Mouse (Mus musculus) T-helper 2 cell (primary cell): ENCODE data around the gene Xiap.

Experiments used
- in situ Hi-C: fragments of 300-600 bp; cut with MboI, MseI; formaldehyde crosslinking; loops from one replicate; pipeline ENCODE4 v1.15.1; 2025; ENCODE audit warnings: high pct_unique_total_duplicates

The Xiap gene

DNA sequence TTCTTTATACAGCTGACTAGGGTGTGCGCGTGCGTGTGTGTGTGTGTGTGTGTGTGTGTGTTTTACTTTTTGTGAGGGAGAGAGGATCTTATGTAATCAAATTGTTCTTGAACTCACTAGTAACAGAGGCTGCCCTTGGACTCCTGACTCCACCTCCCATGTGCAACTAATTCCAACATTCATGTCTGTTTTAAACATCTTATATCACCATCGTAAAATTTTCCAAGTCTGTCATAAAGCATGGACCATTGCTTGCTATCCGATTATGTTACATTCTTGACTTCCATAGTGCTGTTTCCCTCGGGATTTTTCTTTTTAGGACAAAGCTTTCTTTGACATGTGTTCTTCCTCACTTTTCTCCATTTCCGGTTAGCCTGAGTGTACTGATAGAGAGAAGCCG lies 28.3 kb downstream of the Xiap start:
- in situ Hi-C loops, result no loop called here

GRCm38 (mm10) chrX:42088136-42088535 lies 28.7 kb downstream of the Xiap start:
- in situ Hi-C loops, result no loop called here

GRCm38 (mm10) chrX:42107137-42107536 lies 47.7 kb downstream of the Xiap start:
- in situ Hi-C loops, result no loop called here

DNA sequence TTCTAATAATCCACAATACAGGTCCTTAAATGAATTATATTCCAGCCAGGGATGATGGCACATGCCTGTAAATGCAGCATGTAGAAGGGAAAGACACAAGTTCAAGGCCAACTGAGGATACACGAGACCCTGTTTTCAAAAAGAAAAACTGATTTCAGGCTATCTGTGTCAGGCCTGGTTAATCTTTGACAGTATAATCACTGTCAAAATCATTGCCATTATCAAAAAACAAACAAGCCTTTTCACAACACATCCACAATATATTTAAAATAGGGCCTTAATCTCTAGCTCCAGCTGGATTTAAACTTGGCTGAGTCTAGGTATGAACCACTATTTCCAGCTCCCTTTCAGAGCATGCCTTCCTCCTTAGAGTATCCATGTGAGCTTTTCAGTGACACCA lies 51.1 kb downstream of the Xiap start:
- in situ Hi-C loops, result no loop called here

- in situ Hi-C loops, result no loop called here
Measured at GRCm38 (mm10) chrX:42119442-42120048, 60.1 kb downstream of the Xiap start.

DNA sequence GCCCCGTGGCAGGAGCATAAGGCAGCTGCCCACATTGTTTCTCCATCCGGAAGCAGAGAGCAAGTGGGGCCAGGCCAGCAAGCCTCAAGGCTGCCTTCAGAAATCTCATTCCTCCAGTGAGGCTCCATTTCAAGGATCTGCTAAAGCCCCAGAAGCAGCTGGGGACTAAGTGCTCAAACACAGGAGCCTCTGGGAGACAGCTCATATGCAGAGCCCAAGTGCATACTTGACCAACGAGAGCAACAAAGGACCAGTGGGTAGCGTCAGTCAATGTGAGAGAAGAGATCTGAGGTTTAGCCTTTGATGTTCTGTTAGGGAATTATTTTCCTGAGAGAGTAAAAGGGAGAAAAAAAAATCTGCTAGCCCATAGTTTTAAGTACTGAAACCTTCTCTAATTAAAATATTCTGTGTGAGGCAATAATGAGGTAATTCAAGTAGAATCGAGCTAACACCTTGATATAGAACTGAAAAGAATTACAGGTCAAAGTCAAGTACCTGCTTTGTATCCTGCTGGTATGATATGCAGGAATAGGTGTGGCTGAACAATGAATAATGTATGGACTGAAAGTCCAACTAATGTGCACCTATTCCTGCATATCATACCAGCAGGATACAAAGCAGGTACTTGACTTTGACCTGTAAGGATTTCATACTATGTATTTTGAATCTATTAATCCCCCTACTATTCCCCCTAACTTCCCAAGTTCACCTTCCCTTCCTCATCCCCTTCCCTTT lies 65.7 kb downstream of the Xiap start:
- in situ Hi-C loops, result no loop called here

GRCm38 (mm10) chrX:42139882-42140281 lies 80.4 kb downstream of the Xiap start:
- in situ Hi-C loops, result no loop called here

DNA sequence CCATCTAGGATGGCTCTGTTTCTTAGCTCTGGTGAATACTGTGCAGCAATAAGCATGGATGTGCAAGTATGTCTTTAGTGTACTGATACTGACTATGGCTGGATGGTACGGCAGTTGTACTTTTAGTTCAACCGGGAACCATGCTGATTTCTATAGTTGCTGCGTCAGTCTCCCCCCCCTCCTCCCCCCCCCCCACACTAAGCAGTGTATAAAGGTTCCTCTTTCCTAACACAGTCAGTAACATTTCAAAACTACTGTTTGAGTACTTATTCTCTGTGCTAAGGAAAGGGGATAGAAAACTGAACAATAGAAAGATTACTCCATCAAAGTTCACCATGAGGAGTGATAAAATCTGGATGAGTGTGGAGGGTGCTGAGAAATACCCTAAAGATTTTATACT lies 83.1 kb downstream of the Xiap start:
- in situ Hi-C loops, result no loop called here

DNA sequence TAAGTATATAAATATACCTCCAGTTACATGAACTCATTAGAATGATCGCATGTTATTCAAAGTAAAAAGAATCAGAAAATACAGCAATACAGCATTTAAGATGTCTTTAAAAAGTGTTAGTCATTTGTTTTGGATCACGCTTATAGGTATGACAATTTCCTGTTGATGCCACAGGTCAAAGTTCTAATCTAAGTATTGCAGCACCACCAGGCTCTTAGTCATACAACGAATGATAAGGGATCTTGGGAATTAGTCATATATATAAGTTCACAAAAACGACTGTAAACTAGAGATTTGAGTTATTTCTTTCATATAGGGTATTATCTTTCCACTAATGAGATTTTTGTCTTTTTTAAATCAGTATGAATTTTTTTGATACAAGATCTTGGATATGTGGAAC lies 84.5 kb downstream of the Xiap start:
- in situ Hi-C loops, result no loop called here

DNA sequence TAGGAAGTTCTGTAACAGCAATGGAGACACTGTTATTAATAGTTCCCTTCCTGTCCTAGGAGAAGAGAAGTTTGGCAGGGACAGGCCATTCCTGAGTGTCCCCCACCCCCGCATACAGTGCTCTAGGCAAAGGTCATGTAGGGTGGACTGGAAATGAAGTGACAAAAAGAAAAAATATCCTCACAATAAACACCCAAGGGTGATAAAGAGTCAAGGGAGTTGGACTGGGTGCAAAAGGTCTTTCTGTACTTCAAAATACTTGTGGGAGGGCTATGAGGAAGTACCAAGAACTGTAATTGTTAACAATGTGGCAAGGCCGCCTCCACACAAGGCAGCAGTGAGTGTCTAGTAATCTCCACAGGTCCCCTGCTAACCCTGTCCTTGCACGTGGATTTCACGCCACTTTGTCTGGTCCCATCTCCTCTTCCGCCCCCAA lies 88.6 kb downstream of the Xiap start:
- in situ Hi-C loops, result no loop called here

- in situ Hi-C loops, result no loop called here
Measured at GRCm38 (mm10) chrX:42148788-42149556, 89.5 kb downstream of the Xiap start, which contains the start of gene Stag2. Gene Stag2 (plus strand): TSS chrX:42149317.

DNA sequence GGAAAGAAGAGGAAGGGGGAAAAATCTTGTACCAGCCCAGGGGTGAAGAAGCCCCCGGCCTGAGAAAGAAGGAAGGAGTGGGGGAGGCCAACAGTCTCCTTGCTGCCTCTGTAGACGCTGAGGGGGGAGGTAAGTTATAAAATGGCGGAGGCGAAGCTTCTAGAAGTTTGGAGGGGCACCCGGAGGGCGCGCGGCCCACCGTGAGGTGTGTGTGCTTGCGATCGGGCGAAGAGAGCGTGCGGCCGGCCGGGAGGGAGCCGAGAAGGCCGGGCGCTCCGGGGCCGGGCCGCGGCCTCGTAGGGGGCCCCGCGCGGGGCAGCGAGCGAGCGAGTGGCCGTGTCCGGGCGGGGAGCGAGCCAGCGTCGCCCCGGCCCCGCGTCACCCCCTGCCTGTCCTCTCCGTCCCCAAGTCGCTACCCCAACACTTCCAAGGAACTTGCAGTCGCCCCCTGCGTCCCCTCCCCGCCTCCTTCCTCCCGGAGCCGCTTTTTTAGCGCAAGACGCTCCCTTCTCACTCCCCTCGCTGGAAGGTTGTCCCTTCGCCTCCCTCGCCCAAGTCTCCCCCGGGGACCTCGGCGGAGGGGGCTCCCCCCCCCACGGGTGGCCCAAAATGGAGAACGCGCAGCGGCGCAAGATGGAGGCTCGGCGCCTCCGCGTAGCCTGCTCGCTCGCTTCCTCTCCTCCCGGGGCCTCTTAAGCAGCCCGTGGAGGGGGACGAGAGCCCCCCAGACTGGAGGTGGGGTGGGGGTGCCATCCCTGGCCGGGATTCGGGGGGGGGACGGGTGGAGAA lies 90.3 kb downstream of the Xiap start:
- in situ Hi-C loops, result no loop called here

DNA sequence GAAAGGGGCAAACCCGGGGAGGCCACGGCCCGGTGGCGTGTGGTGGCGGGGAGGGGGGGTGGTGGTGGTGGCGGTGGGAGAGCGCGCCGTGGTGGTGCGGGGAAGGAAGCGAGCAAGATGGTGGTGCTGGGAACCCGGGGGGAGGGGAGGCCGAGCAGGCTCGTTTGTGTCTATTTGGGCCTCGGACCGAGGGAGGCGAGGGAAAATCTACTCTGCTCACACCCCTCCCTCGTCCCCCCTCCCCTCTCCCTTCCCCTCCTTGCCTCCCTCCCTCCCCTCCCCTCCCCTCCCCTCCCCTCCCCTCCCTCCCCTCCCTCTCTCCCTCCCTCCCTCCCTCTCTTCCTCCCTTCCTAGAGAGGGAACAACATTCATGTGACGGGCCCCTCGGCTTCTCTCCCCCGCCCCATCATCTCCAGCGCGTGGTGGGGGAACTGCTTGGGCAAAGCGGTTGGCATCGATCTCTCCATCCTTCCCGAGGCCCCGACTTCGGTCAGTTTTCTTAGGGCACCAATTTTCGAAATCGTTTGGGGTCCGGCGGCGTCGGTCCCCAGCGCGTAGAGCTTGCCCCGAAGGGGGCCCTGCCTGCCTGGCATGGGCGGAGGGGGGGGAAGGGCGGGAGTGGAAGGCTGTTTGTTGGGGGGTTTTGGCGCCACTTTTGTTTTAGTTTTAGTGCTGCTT lies 91.0 kb downstream of the Xiap start:
- in situ Hi-C loops, result no loop called here

- in situ Hi-C loops, result no loop called here
Measured at GRCm38 (mm10) chrX:42151024-42151754, 91.7 kb downstream of the Xiap start.

DNA sequence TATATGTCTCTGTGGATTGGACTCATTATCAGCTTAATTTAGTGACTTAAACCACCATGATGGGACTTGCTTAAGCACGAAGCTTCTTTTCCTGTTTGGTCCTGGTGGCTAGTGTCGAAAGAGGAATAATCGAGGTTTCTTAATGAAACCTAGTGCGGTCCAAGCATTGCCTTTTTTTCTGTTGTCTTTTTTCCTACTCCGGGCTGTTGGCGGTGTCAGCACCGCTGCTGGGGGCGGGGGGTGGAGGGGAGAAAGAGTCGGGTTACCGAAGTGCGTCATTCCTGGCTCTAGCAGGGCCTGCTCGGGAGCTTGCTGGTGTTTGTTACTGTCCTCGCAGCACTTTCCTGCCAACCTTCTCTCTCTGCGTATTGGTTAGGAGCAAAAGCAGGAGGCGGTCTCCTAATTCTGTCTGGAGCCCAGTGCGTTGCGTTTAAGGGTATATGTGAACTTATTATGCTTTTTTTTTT lies 92.5 kb downstream of the Xiap start:
- in situ Hi-C loops, result no loop called here

DNA sequence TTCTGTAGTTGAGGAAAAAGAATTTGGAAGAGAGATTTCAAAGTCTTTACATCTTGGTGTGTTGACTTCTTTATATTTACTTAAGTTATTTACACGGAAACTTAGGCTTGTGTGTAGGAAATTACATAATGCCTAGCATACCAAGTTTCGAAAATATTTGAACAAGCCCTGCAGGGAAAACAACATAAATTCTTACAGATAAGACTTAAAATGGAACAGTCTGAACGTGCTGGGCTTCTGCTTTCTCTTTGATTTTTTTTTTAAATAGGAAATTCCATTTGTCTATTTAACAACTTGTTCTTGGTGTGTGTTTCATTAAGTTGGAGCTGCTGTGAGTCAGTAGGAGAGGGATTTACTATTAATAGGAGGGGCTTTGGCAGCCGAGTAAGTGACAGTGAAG lies 93.6 kb downstream of the Xiap start:
- in situ Hi-C loops, result no loop called here
